Comparison of ENCODE assay signal across 23 mouse cellular contexts in genomic region chr2:52733659-52734058, GRCm38 (mm10).
"Had no signal": no experiment of that assay in that cellular context is flagged by ENCODE, and none has a peak within 500 bp of the region (broad histone marks: within the 10 kb centered on the region; RNA-seq: fewer than 3 reads in every experiment).

No protein-coding gene starts in this region.

- H3K4me3 ChIP-seq: heart, adult 2 months; heart, embryonic 13.5 days; heart, embryonic 15.5 days; hindbrain, embryonic 13.5 days; hindbrain, embryonic 15.5 days; layer of hippocampus, adult 2 months; left cerebral cortex, adult 2 months; limb, embryonic 10.5 days; limb, embryonic 12.5 days had no signal

- H3K4me2 ChIP-seq: heart, embryonic 11.5 days; heart, embryonic 13.5 days; heart, embryonic 15.5 days; hindbrain, embryonic 13.5 days; hindbrain, embryonic 15.5 days; limb, embryonic 12.5 days had no signal

- H3K9ac ChIP-seq: forebrain, postnatal 0 days; heart, embryonic 13.5 days; heart, embryonic 15.5 days; hindbrain, embryonic 13.5 days; hindbrain, embryonic 15.5 days; limb, embryonic 12.5 days had no signal

- H3K27me3 ChIP-seq: heart, embryonic 13.5 days; heart, embryonic 15.5 days; hindbrain, embryonic 13.5 days; hindbrain, embryonic 15.5 days; limb, embryonic 12.5 days had no signal

- H3K4me1 ChIP-seq: heart, embryonic 15.5 days; hindbrain, embryonic 15.5 days had no signal

- H3K9me3 ChIP-seq: heart, embryonic 13.5 days; heart, embryonic 15.5 days; hindbrain, embryonic 13.5 days; hindbrain, embryonic 15.5 days; limb, embryonic 10.5 days; limb, embryonic 12.5 days had no signal

- ATAC-seq: forebrain, postnatal 0 days; hindbrain, postnatal 0 days; intestine, embryonic 16.5 days had no signal

- H3K27ac ChIP-seq: heart, adult 2 months; heart, embryonic 13.5 days; heart, embryonic 15.5 days; hindbrain, embryonic 13.5 days; hindbrain, embryonic 15.5 days; hindbrain, postnatal 0 days; layer of hippocampus, adult 2 months; left cerebral cortex, adult 2 months; limb, embryonic 10.5 days; limb, embryonic 12.5 days had no signal

- DNase-seq: forebrain, postnatal 0 days; gastrocnemius, postnatal 14 days; gastrocnemius, postnatal 36 days; heart, adult 11 months; heart, adult 2 months; heart, postnatal 14 days; heart, postnatal 36 days; kidney, adult 11 months; kidney, adult 2 months; kidney, adult 9 months; kidney, postnatal 10 days; kidney, postnatal 4 days had no signal
